Mouse (Mus musculus) forebrain, embryonic 13.5 days (tissue): ENCODE measurements around the gene Bcl7c. TPM values are rescaled to one million over a fixed set of nuclear protein-coding genes. Genes with fewer than 3 reads are reported as not detected.

Experiments
- ATAC-seq: fragments of 200-750 bp; cut with Nextera tagmentation; 2 replicates; pipeline ENCODE4 v1.8.0; 2017
- H3K27ac ChIP-seq: fragments of 300-500 bp; sonication (generic); 2 replicates; pipeline ENCODE4 v1.5.1; 2015; ENCODE audit warnings: inconsistent platforms, mild to moderate bottlenecking, moderate library complexity
- H3K27me3 ChIP-seq: fragments of 300-500 bp; sonication (generic); 2 replicates; pipeline ENCODE4 v1.6.1; 2015; ENCODE audit warnings: mild to moderate bottlenecking, inconsistent platforms
- H3K36me3 ChIP-seq: fragments of 300-500 bp; sonication (generic); 2 replicates; pipeline ENCODE4 v1.6.1; 2015; ENCODE audit warnings: mild to moderate bottlenecking, inconsistent platforms; ENCODE audit not compliant: poor library complexity, severe bottlenecking
- H3K4me1 ChIP-seq: fragments of 300-500 bp; sonication (generic); 2 replicates; pipeline ENCODE4 v1.6.1; 2015; ENCODE audit warnings: inconsistent platforms
- H3K4me2 ChIP-seq: fragments of 300-500 bp; sonication (generic); 2 replicates; pipeline ENCODE4 v1.6.1; 2015; ENCODE audit warnings: inconsistent platforms, mild to moderate bottlenecking, moderate library complexity
- H3K4me3 ChIP-seq: fragments of 300-500 bp; sonication (generic); 2 replicates; pipeline ENCODE4 v1.5.1; 2015; ENCODE audit warnings: mild to moderate bottlenecking, inconsistent platforms
- H3K9ac ChIP-seq: fragments of 300-500 bp; sonication (generic); 2 replicates; pipeline ENCODE4 v1.6.1; 2015; ENCODE audit warnings: mild to moderate bottlenecking, inconsistent platforms
- H3K9me3 ChIP-seq: fragments of 300-500 bp; sonication (generic); replicated peaks from 2 replicates; pipeline ENCODE4 v1.6.1; 2016; ENCODE audit warnings: inconsistent platforms
- WGBS: fragments of 180-500 bp; shearing (Covaris S2); methylation state at CpG from one replicate; pipeline ENCODE4 v1.1.7; 2015; 5-methylcytosine and 5-hydroxymethylcytosine counted together
- polyA plus RNA-seq: library from polyadenylated mRNA; unstranded; fragments of >200 nt; fragmentation: Nextera tagmentation; extraction: Ambion mirVana; gene quantifications from 2 replicates; pipeline ENCODE4 v1.2.1, GENCODE M21; 2015

Bcl7c gene
- polyA plus RNA-seq, 1 experiment from 2014 or later: 40.8 TPM

DNA sequence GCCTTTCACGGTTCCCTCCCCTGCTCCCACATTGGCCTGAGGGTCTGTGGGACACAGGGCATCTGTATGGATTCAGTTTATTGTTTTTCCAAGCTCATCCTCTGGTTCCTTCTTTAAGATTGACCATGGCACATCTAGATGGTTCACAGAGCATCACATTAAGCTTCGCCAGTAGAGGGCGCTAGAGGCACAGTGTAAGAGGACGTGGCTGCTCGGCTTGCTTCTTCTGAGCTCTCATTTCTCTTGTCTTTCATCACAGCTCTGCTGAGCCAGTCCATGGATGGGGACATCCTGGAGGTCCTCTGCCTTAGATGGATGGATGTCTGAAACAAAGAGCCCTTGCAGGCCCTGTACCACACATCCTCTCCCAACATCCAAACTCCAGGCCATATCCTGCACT, 33.8 kb downstream of the Bcl7c start:
- Histone ChIP-seq H3K4me3 (no peak overlapping the region), H3K27me3 (no peaks in the 10 kb centered on the region), H3K9me3 (no peaks in the 10 kb centered on the region), H3K4me2 (no peak overlapping the region), H3K9ac (peak overlapping the region; percentile 17; the same call in 1 of the 2 replicates), H3K27ac (no peak overlapping the region), H3K36me3 (no peaks in the 10 kb centered on the region), H3K4me1 (no peaks in the 10 kb centered on the region)
- ATAC-seq: peak; percentile 68
- WGBS: 2% methylated on average over 5 of the region's 5 CpGs

DNA sequence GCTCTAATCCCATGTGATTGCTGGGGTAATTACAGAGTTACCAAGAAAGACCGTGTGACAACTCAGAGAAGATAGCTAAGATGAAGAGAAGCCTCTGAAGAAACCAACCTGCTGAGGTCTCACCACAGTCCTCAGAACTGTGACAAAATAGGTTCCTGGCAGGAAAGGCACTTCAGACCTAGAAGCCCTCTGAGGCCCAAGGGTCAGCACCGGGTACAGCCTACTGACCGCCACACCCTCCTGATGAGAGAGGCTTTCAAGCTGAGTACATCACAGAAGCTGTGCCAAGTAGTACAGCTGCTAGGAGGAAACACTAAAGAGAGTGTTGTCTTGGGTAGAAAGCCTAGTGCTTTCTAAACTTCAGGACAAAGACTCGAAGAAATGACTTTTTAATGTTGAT, 36.0 kb downstream of the Bcl7c start:
- no peak for ATAC-seq
- no peak overlapping the region for H3K4me2 ChIP-seq
- H3K36me3 ChIP-seq: no peaks in the 10 kb centered on the region
- 83% methylated on average over 4 of the region's 4 CpGs for WGBS
- H3K4me3 ChIP-seq: no peak overlapping the region
- no peak overlapping the region for H3K9ac ChIP-seq
- H3K9me3 ChIP-seq: no peaks in the 10 kb centered on the region
- no peak overlapping the region for H3K27ac ChIP-seq
- H3K27me3 ChIP-seq: no peaks in the 10 kb centered on the region
- no peaks in the 10 kb centered on the region for H3K4me1 ChIP-seq

DNA sequence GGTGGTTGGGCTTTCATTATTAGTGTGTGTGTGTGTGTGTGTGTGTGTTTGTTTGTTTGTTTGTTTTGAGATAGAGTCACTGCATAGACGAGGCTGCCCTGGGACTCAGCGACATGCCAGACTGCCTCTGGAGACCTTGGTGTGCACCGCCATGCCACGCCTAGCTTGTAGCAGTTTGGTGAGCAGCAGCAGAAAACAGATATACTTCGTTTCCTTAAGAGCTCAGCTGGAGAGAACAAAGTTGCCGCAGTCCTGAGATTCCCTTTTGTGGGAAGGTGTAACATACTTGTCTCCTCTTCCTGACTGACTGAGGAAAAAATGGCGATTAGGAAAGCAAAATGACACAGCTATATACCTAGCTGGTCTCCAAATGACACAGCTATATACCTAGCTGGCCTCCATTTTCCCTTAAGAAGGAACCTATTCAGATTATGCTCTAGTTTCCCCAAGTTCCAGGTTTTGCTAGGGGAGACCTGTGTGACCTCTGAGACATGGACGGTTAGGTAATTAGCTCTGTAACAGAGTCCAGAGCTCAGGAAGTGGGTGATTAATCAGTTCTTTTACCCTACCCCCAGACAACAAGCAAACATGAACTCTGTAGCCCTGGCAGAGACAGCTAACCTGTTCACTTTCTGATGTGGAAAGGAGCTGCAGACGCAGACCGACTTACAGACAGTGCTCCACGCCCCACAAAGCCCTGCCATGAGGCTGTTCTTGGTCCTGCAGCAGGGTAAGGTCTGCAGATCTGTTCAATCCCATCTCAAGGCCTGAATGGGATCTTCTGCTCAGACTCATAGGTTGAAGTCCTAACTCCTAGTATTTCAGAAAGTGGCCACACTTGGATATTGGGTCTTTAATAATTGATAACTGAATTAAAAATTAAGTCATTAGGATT, 36.6 kb downstream of the Bcl7c start:
- Histone ChIP-seq H3K27ac (no peak overlapping the region), H3K27me3 (no peaks in the 10 kb centered on the region), H3K9me3 (no peaks in the 10 kb centered on the region), H3K4me3 (no peak overlapping the region), H3K4me2 (no peak overlapping the region), H3K36me3 (no peaks in the 10 kb centered on the region), H3K4me1 (no peaks in the 10 kb centered on the region), H3K9ac (no peak overlapping the region)
- WGBS: 87% methylated on average over 11 of the region's 11 CpGs
- no peak for ATAC-seq

DNA sequence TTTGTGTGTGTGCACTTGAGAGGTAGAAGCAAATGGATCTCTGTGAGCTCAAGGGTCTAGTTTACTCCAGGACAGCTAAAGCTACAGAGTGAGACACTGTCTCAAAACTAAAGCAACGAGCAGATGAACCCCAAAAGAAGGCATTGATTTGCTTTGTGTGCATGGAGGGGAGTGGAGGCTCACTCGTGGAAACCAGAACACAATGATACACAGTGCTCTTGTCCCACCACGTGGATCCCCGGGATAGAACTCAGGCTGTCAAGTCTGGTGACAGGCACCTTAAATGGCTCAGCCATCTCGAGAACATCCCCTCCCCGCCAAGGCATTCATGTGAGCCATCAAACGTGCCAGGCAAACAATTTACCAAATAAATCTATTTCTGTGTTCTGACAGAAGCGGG, 41.6 kb downstream of the Bcl7c start:
- WGBS: 82% methylated on average over 8 of the region's 8 CpGs
- Histone ChIP-seq H3K4me2 (no peak overlapping the region), H3K27ac (no peak overlapping the region), H3K4me3 (no peak overlapping the region), H3K4me1 (no peaks in the 10 kb centered on the region), H3K36me3 (peaks cover 18% of the 10 kb centered on the region), H3K9me3 (no peaks in the 10 kb centered on the region), H3K27me3 (no peaks in the 10 kb centered on the region), H3K9ac (no peak overlapping the region)
- no peak for ATAC-seq

DNA sequence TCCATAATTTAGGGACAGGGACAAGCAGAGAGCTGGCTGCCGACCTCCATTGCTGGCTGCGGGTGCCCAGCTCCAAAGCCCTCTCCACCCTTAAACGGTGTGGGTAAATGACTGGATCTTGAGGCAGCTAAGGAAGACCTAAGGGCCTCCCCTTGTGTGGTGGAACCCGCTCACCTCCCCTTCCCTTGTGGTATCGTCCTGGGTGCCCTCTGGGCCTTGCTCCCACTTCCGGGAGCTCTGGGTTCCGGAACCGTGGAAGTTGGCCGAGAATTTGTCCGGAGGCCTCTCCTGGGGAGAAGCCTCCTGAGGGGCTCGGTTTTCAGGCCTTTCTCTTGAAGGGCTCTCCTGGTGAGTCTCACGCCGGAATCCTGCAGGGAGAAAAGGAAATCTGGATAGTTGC, 42.1 kb downstream of the Bcl7c start:
- no peak overlapping the region for H3K4me2 ChIP-seq
- peaks cover 19% of the 10 kb centered on the region for H3K36me3 ChIP-seq
- 91% methylated on average over 13 of the region's 13 CpGs for WGBS
- no peak overlapping the region for H3K9ac ChIP-seq
- H3K27me3 ChIP-seq: no peaks in the 10 kb centered on the region
- H3K27ac ChIP-seq: no peak overlapping the region
- H3K4me1 ChIP-seq: no peaks in the 10 kb centered on the region
- H3K9me3 ChIP-seq: no peaks in the 10 kb centered on the region
- no peak for ATAC-seq
- H3K4me3 ChIP-seq: no peak overlapping the region

DNA sequence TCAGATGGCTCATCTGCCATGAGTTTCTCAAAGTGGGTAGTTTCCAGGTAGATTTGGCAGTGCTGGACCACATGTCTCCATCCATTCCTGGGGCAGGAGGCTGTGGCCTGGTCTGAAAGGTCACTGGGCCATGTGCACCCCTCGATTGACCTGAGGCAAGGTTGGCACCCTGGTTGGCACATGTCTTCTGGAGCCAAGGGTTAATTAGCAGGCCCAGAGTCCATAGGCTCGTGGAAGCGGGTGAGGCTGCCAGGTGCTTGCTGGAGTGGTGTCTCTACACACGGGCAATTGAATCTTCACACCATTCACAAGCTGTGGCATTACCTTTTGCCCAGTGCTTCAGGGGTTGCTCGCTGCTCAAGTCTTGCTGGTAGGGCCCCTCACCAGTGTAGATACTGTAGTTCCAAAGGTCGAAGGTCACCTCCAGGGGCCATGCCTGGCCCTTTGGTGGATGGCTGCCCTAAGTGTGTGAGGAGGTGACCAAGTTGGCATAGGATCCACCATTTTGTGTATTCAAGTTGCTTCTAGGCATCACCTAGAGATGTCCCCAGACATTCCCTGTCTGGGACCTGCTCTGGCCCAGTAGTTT, 42.6 kb downstream of the Bcl7c start:
- H3K4me2 ChIP-seq: no peak overlapping the region
- peaks cover 24% of the 10 kb centered on the region for H3K36me3 ChIP-seq
- H3K27me3 ChIP-seq: no peaks in the 10 kb centered on the region
- H3K27ac ChIP-seq: no peak overlapping the region
- ATAC-seq: no peak
- H3K4me3 ChIP-seq: no peak overlapping the region
- H3K4me1 ChIP-seq: no peaks in the 10 kb centered on the region
- WGBS: 92% methylated on average over 6 of the region's 6 CpGs
- no peak overlapping the region for H3K9ac ChIP-seq
- no peaks in the 10 kb centered on the region for H3K9me3 ChIP-seq

DNA sequence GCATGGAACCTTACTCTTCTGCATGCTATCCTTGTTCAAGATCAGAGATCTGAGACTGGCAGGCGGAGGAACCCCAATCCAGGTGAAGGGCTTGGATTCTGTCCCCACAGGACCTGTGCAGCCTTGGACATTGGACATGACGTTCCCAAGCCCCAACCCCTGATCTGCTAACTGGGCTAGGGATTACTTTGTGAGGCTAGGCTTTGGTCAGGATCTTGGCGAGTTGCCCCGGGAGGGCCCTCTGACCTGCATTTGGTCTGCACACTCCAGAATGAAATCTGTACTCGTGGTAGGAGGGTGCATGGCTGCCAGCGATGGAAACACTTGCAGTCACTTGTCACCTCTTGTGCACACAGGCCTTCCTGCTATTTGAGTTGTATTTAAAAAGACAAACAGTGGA, 45.8 kb downstream of the Bcl7c start:
- no peak overlapping the region for H3K27ac ChIP-seq
- 87% methylated on average over 6 of the region's 6 CpGs for WGBS
- no peak for ATAC-seq
- no peaks in the 10 kb centered on the region for H3K4me1 ChIP-seq
- peaks cover 25% of the 10 kb centered on the region for H3K36me3 ChIP-seq
- no peaks in the 10 kb centered on the region for H3K27me3 ChIP-seq
- no peak overlapping the region for H3K4me2 ChIP-seq
- no peaks in the 10 kb centered on the region for H3K9me3 ChIP-seq
- H3K4me3 ChIP-seq: no peak overlapping the region
- H3K9ac ChIP-seq: no peak overlapping the region

DNA sequence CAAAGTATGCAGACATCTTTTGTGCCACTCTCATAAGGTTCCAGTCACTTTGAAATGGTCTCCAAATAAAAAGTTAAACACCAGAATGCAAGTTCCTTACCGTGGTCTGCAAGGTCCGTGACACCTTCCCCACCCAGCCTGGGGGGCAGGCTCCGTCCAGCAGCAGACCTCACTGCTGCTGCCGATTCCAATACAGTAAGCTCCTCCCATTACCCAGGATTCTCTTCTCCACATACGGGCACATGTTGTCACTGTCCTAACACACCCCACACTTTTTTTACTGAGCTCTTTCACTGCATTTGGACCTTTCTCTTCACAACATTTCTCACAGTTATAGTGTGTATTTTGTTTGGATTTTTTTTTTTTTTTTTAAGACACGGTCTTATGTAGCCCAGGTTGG, 46.9 kb downstream of the Bcl7c start:
- Histone ChIP-seq H3K4me1 (no peaks in the 10 kb centered on the region), H3K4me3 (no peak overlapping the region), H3K27me3 (no peaks in the 10 kb centered on the region), H3K9me3 (no peaks in the 10 kb centered on the region; the same call in 1 of the 2 replicates), H3K27ac (no peak overlapping the region), H3K36me3 (peaks cover 25% of the 10 kb centered on the region), H3K9ac (no peak overlapping the region), H3K4me2 (no peak overlapping the region)
- ATAC-seq: no peak
- 91% methylated on average over 6 of the region's 6 CpGs for WGBS

DNA sequence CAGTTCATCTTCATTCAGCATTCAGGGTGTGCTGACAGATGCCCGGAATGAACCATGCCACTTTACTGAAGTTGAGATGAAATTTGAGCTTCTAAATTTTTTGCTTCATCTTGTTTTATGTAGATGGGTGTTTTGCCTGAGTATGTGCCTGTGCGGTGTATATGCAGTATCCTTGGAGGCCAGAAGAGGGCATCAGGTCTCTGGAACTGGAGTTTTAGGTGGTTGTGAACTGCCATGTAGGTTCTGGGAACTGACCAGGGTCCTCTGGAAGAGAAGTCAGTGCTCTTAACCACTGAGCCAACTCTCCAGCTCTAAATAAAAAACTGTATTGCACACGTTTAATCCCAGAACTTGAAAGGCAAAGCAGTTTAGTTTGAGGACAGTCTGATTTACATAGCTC, 47.9 kb downstream of the Bcl7c start:
- no peaks in the 10 kb centered on the region for H3K4me1 ChIP-seq
- peaks cover 15% of the 10 kb centered on the region for H3K36me3 ChIP-seq
- no peak overlapping the region for H3K4me2 ChIP-seq
- H3K9ac ChIP-seq: no peak overlapping the region
- H3K9me3 ChIP-seq: no peaks in the 10 kb centered on the region; the same call in 1 of the 2 replicates
- no peaks in the 10 kb centered on the region for H3K27me3 ChIP-seq
- H3K27ac ChIP-seq: no peak overlapping the region
- WGBS: 91% methylated on average over 3 of the region's 3 CpGs
- H3K4me3 ChIP-seq: no peak overlapping the region
- ATAC-seq: no peak

DNA sequence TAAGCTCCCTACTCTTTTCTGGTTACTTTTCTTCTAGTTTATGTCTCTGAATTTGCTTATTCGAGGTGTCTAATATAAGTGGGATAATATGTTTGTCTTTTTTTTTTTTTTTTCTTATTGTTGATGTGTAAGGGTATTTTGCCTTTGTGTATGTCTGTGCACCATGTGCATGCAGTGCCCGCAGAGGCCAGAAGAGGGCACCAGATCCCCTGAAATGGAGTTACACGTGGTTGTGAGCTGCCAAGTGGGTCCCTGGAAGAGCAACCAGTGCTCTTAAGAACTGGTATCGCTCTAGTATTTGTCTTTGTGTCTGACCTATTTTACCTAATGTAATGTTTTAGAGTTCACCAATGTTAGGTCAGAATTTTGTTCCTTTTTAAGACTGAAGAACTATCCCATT, 51.8 kb downstream of the Bcl7c start:
- ATAC-seq: no peak
- no peak overlapping the region for H3K4me2 ChIP-seq
- H3K9ac ChIP-seq: no peak overlapping the region
- 43% methylated on average over 4 of the region's 4 CpGs for WGBS
- H3K9me3 ChIP-seq: no peaks in the 10 kb centered on the region; the same call in 1 of the 2 replicates
- no peak overlapping the region for H3K4me3 ChIP-seq
- H3K4me1 ChIP-seq: no peaks in the 10 kb centered on the region
- H3K27me3 ChIP-seq: no peaks in the 10 kb centered on the region
- peaks cover 7% of the 10 kb centered on the region; the same call in 1 of the 2 replicates for H3K36me3 ChIP-seq
- H3K27ac ChIP-seq: no peak overlapping the region

DNA sequence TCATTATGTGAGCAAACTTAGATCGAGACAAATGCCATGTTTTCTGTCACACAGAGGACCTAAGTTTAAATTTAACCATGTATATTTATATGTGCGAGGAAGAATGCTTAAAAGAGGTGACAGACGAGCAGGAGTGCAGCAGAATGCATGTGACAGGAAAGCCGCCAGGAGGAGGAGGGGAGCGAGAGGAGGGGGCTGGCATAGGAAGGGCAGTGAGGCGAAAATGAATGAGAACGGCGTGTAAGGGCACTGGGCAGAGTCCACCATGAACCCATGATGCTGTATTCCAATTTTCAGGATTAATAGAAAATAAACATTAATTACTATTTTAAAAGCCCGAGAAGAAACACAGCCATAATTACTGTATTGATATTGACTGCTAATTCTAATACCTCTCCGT, 54.4 kb downstream of the Bcl7c start:
- no peak for ATAC-seq
- H3K9me3 ChIP-seq: no peaks in the 10 kb centered on the region; the same call in 1 of the 2 replicates
- H3K9ac ChIP-seq: no peak overlapping the region
- no peaks in the 10 kb centered on the region for H3K4me1 ChIP-seq
- H3K36me3 ChIP-seq: no peaks in the 10 kb centered on the region
- no peaks in the 10 kb centered on the region for H3K27me3 ChIP-seq
- no peak overlapping the region for H3K4me2 ChIP-seq
- 78% methylated on average over 10 of the region's 10 CpGs for WGBS
- H3K27ac ChIP-seq: no peak overlapping the region
- no peak overlapping the region for H3K4me3 ChIP-seq

DNA sequence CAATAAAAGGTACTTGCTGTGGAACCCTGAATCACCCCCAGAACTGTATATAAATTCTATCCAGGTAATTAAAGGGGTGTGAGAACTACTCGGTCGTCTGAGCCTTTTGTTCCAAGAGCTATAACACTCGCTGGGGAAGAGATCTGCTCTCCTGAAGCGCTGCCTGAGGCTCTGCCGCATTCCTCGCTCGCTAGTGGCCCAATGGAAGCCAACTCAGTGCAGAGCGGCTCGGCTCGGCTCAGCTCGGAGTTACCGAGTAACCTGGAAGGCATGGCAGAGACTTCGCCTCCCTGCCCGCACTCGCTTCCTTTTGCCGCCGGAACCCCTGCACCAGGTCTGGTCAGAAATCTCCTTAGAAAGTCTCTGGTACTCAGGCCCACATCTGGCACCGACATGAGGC, 56.7 kb downstream of the Bcl7c start:
- H3K4me3 ChIP-seq: no peak overlapping the region
- H3K9me3 ChIP-seq: no peaks in the 10 kb centered on the region; the same call in 1 of the 2 replicates
- no peak overlapping the region for H3K27ac ChIP-seq
- H3K36me3 ChIP-seq: no peaks in the 10 kb centered on the region
- peak overlapping the region; percentile 32 for H3K4me2 ChIP-seq
- 16% methylated on average over 18 of the region's 18 CpGs for WGBS
- H3K27me3 ChIP-seq: no peaks in the 10 kb centered on the region
- ATAC-seq: no peak
- no peak overlapping the region for H3K9ac ChIP-seq
- H3K4me1 ChIP-seq: no peaks in the 10 kb centered on the region
